Mouse (Mus musculus): ENCODE data around the gene Akr1b10.

GRCm38 (mm10) chr6:34395897-34396296 lies 11.9 kb downstream of the Akr1b10 start:
- no peak for TF ChIP-seq POLR2A (IDR thresholded peaks at IDR 0.05; ENCODE audit: control insufficient read depth, low read depth, low read length)
- TF ChIP-seq CTCF (IDR thresholded peaks at IDR 0.05; ENCODE audit: control insufficient read depth, insufficient read depth, insufficient replicate concordance, low read depth, low read length), result no peak

All from testis, adult 2 months (tissue).